Mouse (Mus musculus): ENCODE data around the gene Nog.

DNA sequence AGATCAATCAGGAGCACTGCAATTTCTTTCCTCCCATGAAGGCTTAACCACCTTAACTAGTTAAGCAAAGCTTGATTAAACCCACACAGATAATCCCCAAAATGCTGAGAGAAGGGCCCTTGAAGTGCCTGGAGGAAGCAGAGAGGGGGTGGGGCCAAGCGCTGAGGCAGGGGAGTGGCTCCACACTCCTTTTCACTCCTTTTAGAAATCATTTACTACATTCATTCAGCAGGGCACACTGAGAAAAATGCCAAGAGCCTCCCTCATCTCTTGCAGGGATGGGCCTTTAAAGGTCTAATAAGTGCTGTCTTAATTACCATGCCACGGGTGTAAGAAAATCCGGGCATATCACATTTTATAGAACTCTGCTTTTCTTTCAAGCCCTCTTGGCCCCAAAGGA, 10.2 kb upstream of the Nog start:
- TF ChIP-seq CTCF (IDR thresholded peaks at IDR 0.05; ENCODE audit: low read depth) (no peak), EP300 (IDR thresholded peaks at IDR 0.05; ENCODE audit: low read depth) (no peak)

All from heart, postnatal 0 days (tissue).